Mouse (Mus musculus) forebrain, embryonic 16.5 days (tissue): Measurements from ENCODE around the gene Tyr. TPM values are rescaled to one million over a fixed set of nuclear protein-coding genes. Genes with fewer than 3 reads are reported as not detected.

Experiments
- polyA plus RNA-seq: library from polyadenylated mRNA; unstranded; fragments of >200 nt; fragmentation: Nextera tagmentation; extraction: Ambion mirVana; gene quantifications from 2 replicates; pipeline ENCODE4 v1.2.1, GENCODE M21; 2015

Gene Tyr
- polyA plus RNA-seq, 1 experiment from 2014 or later, result 0.04 TPM

Other genes with a start within 250 kb of the Tyr start
- gene Nox4, start 247.4 kb downstream of the Tyr start, polyA plus RNA-seq, result 1.4 and 1.8 TPM in 2 replicates
- gene Grm5, start 90.7 kb upstream of the Tyr start, polyA plus RNA-seq, result 35.1 and 45.6 TPM in 2 replicates